Mouse (Mus musculus) midbrain, embryonic 16.5 days (tissue): ENCODE measurements around the gene Nup214. TPM values are rescaled to one million over a fixed set of nuclear protein-coding genes. Genes with fewer than 3 reads are reported as not detected.
A peak's percentile ranks its signal among the peaks of the same experiment; 100 is the strongest.

ENCODE experiments used
- ATAC-seq: fragments of 200-750 bp; cut with Nextera tagmentation; 2 replicates; pipeline ENCODE4 v1.8.0; 2017; ENCODE audit warnings: moderate TSS enrichment
- H3K27ac ChIP-seq: fragments of 300-500 bp; sonication (generic); 2 replicates; pipeline ENCODE4 v1.5.1; 2014; ENCODE audit warnings: mild to moderate bottlenecking, low read length, mixed read lengths
- H3K27me3 ChIP-seq: fragments of 300-500 bp; sonication (generic); 2 replicates; pipeline ENCODE4 v1.6.1; 2014; ENCODE audit warnings: low read depth, low read length, mixed read lengths; ENCODE audit not compliant: control insufficient read depth, insufficient read depth
- H3K36me3 ChIP-seq: fragments of 300-500 bp; sonication (generic); 2 replicates; pipeline ENCODE4 v1.6.1; 2014; ENCODE audit warnings: mild to moderate bottlenecking, low read length, moderate library complexity, mixed read lengths; ENCODE audit not compliant: control insufficient read depth, insufficient read depth
- H3K4me1 ChIP-seq: fragments of 300-500 bp; sonication (generic); 2 replicates; pipeline ENCODE4 v1.6.1; 2014; ENCODE audit warnings: mild to moderate bottlenecking, low read length, mixed read lengths; ENCODE audit not compliant: control insufficient read depth, insufficient read depth
- H3K4me2 ChIP-seq: fragments of 300-500 bp; sonication (generic); 2 replicates; pipeline ENCODE4 v1.6.1; 2014; ENCODE audit warnings: mild to moderate bottlenecking, low read length, mixed read lengths
- H3K4me3 ChIP-seq: fragments of 300-500 bp; sonication (generic); 2 replicates; pipeline ENCODE4 v1.5.1; 2014; ENCODE audit warnings: low read depth, mild to moderate bottlenecking, low read length, moderate library complexity, mixed read lengths
- H3K9ac ChIP-seq: fragments of 300-500 bp; sonication (generic); 2 replicates; pipeline ENCODE4 v1.6.1; 2014; ENCODE audit warnings: low read depth, low read length, mixed read lengths
- H3K9me3 ChIP-seq: fragments of 300-500 bp; sonication (generic); replicated peaks from 2 replicates; pipeline ENCODE4 v1.6.1; 2014; ENCODE audit warnings: mild to moderate bottlenecking, low read length, mixed read lengths; ENCODE audit not compliant: control insufficient read depth, poor library complexity, severe bottlenecking
- WGBS: fragments of 180-500 bp; shearing (Covaris S2); extraction: QIAGEN DNeasy Blood & Tissue Kit; methylation state at CpG from one replicate; pipeline ENCODE4 v1.1.7; 2014; 5-methylcytosine and 5-hydroxymethylcytosine counted together
- polyA plus RNA-seq: library from polyadenylated mRNA; unstranded; fragments of >200 nt; fragmentation: Nextera tagmentation; extraction: Ambion mirVana; gene quantifications from 2 replicates; pipeline ENCODE4 v1.2.1, GENCODE M21; 2015

Gene Nup214
- polyA plus RNA-seq, 1 experiment from 2014 or later: 63.9 TPM

GRCm38 (mm10) chr2:32084872-32085199 is 110.6 kb downstream of the Nup214 start:
- H3K27ac ChIP-seq: no peak overlapping the region
- H3K27me3 ChIP-seq: peaks cover 45% of the 10 kb centered on the region
- H3K9me3 ChIP-seq: no peaks in the 10 kb centered on the region
- H3K36me3 ChIP-seq: no peaks in the 10 kb centered on the region
- peak overlapping the region; percentile 100 for H3K4me2 ChIP-seq
- 21% methylated on average over 2 of the region's 2 CpGs for WGBS
- H3K4me3 ChIP-seq: peak overlapping the region; percentile 78
- no peak overlapping the region for H3K9ac ChIP-seq
- H3K4me1 ChIP-seq: peaks cover 16% of the 10 kb centered on the region; the same call in 1 of the 2 replicates
- 0 out of 2 replicates have a peak, but pooled peaks have one; percentile 29 for ATAC-seq

DNA sequence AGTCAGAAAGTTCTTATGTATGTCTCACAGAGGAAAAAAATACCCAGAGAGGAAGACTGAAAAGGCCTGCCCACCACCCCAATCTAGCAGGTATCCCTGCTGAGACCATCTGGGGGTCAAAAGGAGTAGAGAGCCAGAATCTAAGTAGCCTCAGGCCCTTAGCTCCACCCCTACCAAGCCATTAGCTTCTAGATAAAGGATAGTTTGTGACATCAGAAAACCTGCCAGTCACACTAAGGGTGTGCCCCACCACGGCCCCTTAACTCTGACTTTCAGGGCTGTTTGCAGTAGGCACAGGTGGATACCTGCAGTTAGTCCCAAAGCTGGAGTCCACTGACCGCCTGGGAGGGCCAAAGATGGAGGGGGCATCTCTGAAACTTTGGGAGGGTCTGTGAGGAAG is 111.0 kb downstream of the Nup214 start:
- H3K36me3 ChIP-seq: no peaks in the 10 kb centered on the region
- no peak overlapping the region for H3K4me2 ChIP-seq
- H3K9me3 ChIP-seq: no peaks in the 10 kb centered on the region
- no peak overlapping the region for H3K27ac ChIP-seq
- peaks cover 16% of the 10 kb centered on the region; the same call in 1 of the 2 replicates for H3K4me1 ChIP-seq
- peaks cover 45% of the 10 kb centered on the region for H3K27me3 ChIP-seq
- ATAC-seq: no peak
- WGBS: 86% methylated on average over 2 of the region's 2 CpGs
- H3K9ac ChIP-seq: no peak overlapping the region
- no peak overlapping the region for H3K4me3 ChIP-seq

GRCm38 (mm10) chr2:32087606-32088005 is 113.4 kb downstream of the Nup214 start:
- no peak overlapping the region for H3K9ac ChIP-seq
- no peaks in the 10 kb centered on the region for H3K36me3 ChIP-seq
- H3K4me2 ChIP-seq: no peak overlapping the region
- no peak for ATAC-seq
- no peaks in the 10 kb centered on the region for H3K9me3 ChIP-seq
- H3K27ac ChIP-seq: no peak overlapping the region
- WGBS: 63% methylated on average over 4 of the region's 4 CpGs
- peaks cover 32% of the 10 kb centered on the region for H3K27me3 ChIP-seq
- no peak overlapping the region for H3K4me3 ChIP-seq
- peaks cover 16% of the 10 kb centered on the region; the same call in 1 of the 2 replicates for H3K4me1 ChIP-seq

- Histone ChIP-seq H3K4me3 (peak overlapping the region; percentile 27), H3K27ac (no peak overlapping the region), H3K36me3 (no peaks in the 10 kb centered on the region), H3K4me1 (peaks cover 11% of the 10 kb centered on the region; the same call in 1 of the 2 replicates), H3K4me2 (peak overlapping the region; percentile 55), H3K27me3 (peaks cover 26% of the 10 kb centered on the region), H3K9ac (0 out of 2 replicates have a peak overlapping the region, but pooled peaks have one; percentile 59), H3K9me3 (no peaks in the 10 kb centered on the region)
- ATAC-seq: no peak
- WGBS: 8% methylated on average over 35 of the region's 35 CpGs
These were observed 114.2 kb downstream of the Nup214 start for GRCm38 (mm10) chr2:32088372-32088981.

DNA sequence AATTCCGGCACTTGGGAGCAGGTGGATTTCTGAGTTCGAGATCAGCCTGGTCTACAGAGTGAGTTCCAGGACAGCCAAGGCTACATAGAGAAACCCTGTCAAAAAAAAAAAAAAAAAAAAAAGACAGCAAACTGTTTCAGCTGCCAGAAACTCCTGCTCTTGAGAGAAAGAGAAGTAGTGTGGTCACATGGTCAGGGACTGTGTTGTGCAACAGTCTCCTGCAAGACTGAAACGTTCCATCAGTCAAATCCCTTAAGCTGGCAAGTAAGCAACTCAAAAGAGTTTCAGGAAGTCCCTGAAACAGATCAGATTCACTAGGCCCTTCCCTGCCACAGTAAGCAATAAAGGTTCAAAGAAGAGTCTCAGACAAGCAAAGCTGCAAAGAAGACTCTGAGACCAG is 115.4 kb downstream of the Nup214 start:
- ATAC-seq: no peak
- H3K36me3 ChIP-seq: no peaks in the 10 kb centered on the region
- peaks cover 20% of the 10 kb centered on the region for H3K27me3 ChIP-seq
- no peak overlapping the region for H3K27ac ChIP-seq
- no peak overlapping the region for H3K4me2 ChIP-seq
- WGBS: 71% methylated on average over 3 of the region's 3 CpGs
- no peak overlapping the region for H3K9ac ChIP-seq
- no peak overlapping the region for H3K4me3 ChIP-seq
- H3K9me3 ChIP-seq: no peaks in the 10 kb centered on the region
- peaks cover 4% of the 10 kb centered on the region; the same call in 1 of the 2 replicates for H3K4me1 ChIP-seq

GRCm38 (mm10) chr2:32090145-32090544 is 115.9 kb downstream of the Nup214 start:
- 51% methylated on average over 2 of the region's 2 CpGs for WGBS
- Histone ChIP-seq H3K4me2 (no peak overlapping the region), H3K9me3 (no peaks in the 10 kb centered on the region), H3K27me3 (peaks cover 17% of the 10 kb centered on the region), H3K4me3 (no peak overlapping the region), H3K9ac (no peak overlapping the region), H3K36me3 (no peaks in the 10 kb centered on the region), H3K27ac (no peak overlapping the region), H3K4me1 (peaks cover 4% of the 10 kb centered on the region; the same call in 1 of the 2 replicates)
- ATAC-seq: no peak

DNA sequence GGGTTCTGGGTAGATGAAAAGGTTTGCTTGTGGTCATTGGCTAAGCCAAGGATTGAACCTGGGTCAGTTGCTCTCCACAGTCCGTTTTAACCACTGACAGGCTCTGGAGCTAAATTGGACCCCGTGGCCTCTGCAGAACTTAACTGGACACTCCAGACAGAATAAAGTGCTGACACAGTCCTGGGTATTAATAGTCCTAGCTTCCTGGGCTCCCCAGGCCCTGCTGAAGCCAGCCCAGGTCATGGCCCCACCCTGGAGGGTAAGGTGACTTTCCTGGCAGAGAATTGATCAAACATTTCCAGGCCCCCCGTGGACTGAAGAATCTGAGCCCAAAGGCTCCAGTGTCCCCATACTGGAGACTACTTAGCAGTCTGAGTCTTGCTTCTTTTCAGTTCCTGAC is 117.7 kb downstream of the Nup214 start:
- peaks cover 16% of the 10 kb centered on the region for H3K4me1 ChIP-seq
- no peak overlapping the region for H3K9ac ChIP-seq
- H3K36me3 ChIP-seq: no peaks in the 10 kb centered on the region
- peaks cover 12% of the 10 kb centered on the region for H3K27me3 ChIP-seq
- 67% methylated on average over 3 of the region's 3 CpGs for WGBS
- H3K4me3 ChIP-seq: no peak overlapping the region
- H3K9me3 ChIP-seq: no peaks in the 10 kb centered on the region
- H3K27ac ChIP-seq: no peak overlapping the region
- H3K4me2 ChIP-seq: no peak overlapping the region
- ATAC-seq: no peak

GRCm38 (mm10) chr2:32094001-32094707 is 119.9 kb downstream of the Nup214 start:
- no peak for ATAC-seq
- no peak overlapping the region for H3K4me2 ChIP-seq
- no peak overlapping the region for H3K27ac ChIP-seq
- H3K4me1 ChIP-seq: peaks cover 12% of the 10 kb centered on the region
- no peak overlapping the region for H3K4me3 ChIP-seq
- 82% methylated on average over 7 of the region's 7 CpGs for WGBS
- H3K9me3 ChIP-seq: no peaks in the 10 kb centered on the region
- H3K9ac ChIP-seq: no peak overlapping the region
- H3K27me3 ChIP-seq: no peaks in the 10 kb centered on the region
- no peaks in the 10 kb centered on the region for H3K36me3 ChIP-seq
